Mouse (Mus musculus) stomach, postnatal 0 days (tissue): ENCODE measurements around the gene Mllt3. TPM values are rescaled to one million over a fixed set of nuclear protein-coding genes. Genes with fewer than 3 reads are reported as not detected.
A peak's percentile ranks its signal among the peaks of the same experiment; 100 is the strongest.

Experiments
- ATAC-seq: fragments of 200-750 bp; cut with Nextera tagmentation; 2 replicates; pipeline ENCODE4 v1.8.0; 2017; ENCODE audit not compliant: low FRiP score, low TSS enrichment
- DNase-seq: peaks from one replicate; pipeline ENCODE4 v3.0.0-alpha.2; 2016; ENCODE audit warnings: low spot score
- H3K27ac ChIP-seq: fragments of 300-500 bp; sonication (generic); replicated peaks from 2 replicates; pipeline ENCODE4 v1.5.1; 2014; ENCODE audit warnings: mild to moderate bottlenecking, control low read depth
- H3K27me3 ChIP-seq: fragments of 300-500 bp; sonication (generic); 2 replicates; pipeline ENCODE4 v1.6.1; 2014; ENCODE audit warnings: low read length; ENCODE audit not compliant: control insufficient read depth, insufficient read depth
- H3K36me3 ChIP-seq: fragments of 300-500 bp; sonication (generic); 2 replicates; pipeline ENCODE4 v1.6.1; 2014; ENCODE audit warnings: low read length, mixed read lengths; ENCODE audit not compliant: control insufficient read depth, insufficient read depth
- H3K4me1 ChIP-seq: fragments of 300-500 bp; sonication (generic); replicated peaks from 2 replicates; pipeline ENCODE4 v1.6.1; 2014; ENCODE audit warnings: antibody characterized with exemption; ENCODE audit not compliant: control insufficient read depth, insufficient read depth
- H3K4me2 ChIP-seq: fragments of 300-500 bp; sonication (generic); replicated peaks from 2 replicates; pipeline ENCODE4 v1.6.1; 2014; ENCODE audit warnings: low read depth, mild to moderate bottlenecking, control low read depth, moderate library complexity
- H3K4me3 ChIP-seq: fragments of 300-500 bp; sonication (generic); 2 replicates; pipeline ENCODE4 v1.5.1; 2014; ENCODE audit warnings: low read depth, low read length, control low read depth
- H3K9ac ChIP-seq: fragments of 300-500 bp; sonication (generic); 2 replicates; pipeline ENCODE4 v1.6.1; 2014; ENCODE audit warnings: mild to moderate bottlenecking, low read length, control low read depth, mixed read lengths
- H3K9me3 ChIP-seq: fragments of 300-500 bp; sonication (generic); 2 replicates; pipeline ENCODE4 v1.6.1; 2016; ENCODE audit warnings: low read length; ENCODE audit not compliant: control insufficient read depth
- CTCF ChIP-seq: IDR thresholded peaks from 2 replicates; pipeline ENCODE4 v1.5.1; 2016; ENCODE audit warnings: antibody characterized with exemption, low read depth, mild to moderate bottlenecking, moderate library complexity
- EP300 ChIP-seq: optimal IDR thresholded peaks from 2 replicates; pipeline ENCODE3; 2016; ENCODE audit warnings: antibody characterized with exemption
- WGBS: fragments of 180-500 bp; shearing (Covaris S2); extraction: QIAGEN DNeasy Blood & Tissue Kit; methylation state at CpG from one replicate; pipeline ENCODE4 v1.1.7; 2014; 5-methylcytosine and 5-hydroxymethylcytosine counted together
- polyA plus RNA-seq: library from polyadenylated mRNA; unstranded; fragments of >200 nt; fragmentation: Nextera tagmentation; extraction: Ambion mirVana; gene quantifications from 2 replicates; pipeline ENCODE4 v1.2.1, GENCODE M21; 2015

Gene Mllt3
- polyA plus RNA-seq, 1 experiment from 2014 or later: 82.9 TPM

DNA sequence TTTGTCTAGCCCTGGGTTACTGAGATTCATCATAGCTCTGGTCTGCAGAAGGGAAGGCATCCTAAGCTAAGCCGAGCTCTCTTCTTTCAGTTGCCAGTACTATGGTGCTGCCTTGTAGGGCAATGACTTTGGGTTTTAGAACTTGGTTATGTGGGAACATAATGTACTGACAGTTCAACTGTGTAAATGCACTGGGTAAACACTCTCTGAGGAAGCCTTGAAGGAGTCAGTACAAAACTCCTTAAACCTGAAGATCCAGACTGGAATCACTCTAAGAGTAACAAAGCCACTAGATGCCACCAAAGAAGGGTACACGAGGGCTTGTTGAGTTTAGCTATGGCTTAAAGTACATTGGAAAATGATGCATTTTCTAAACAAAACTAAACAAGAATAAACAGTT, 272.1 kb downstream of the Mllt3 start:
- WGBS: 59% methylated on average over 2 of the region's 2 CpGs

DNA sequence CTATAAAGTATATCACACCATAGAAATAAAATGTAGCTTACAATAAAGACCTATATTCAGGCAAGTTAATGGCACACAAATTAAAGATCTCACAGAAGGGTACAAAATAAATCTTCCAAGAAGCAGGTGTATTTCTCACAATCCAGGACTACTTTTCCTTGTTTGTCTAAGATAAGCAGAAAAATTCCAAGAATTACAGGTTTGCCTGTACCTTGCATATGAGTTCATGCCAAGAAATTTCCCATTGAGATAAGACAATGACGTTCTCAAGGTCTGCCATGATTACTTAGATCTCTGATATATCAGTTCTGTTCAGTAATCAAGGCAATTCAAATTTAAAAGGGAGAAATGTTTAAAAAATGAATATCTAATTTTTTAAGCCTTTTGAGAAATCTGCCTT, 272.9 kb downstream of the Mllt3 start:
- TF ChIP-seq EP300 (no peak), CTCF (no peak)
- 60% methylated on average over 1 of the region's 1 CpGs for WGBS
- ATAC-seq: no peak

More for the DNA sequence above, 272.1 kb downstream of the Mllt3 start:
- ATAC-seq (0 out of 2 replicates have a peak, but pooled peaks have one; percentile 18), DNase-seq (no peak)
- H3K4me2 ChIP-seq: no peak overlapping the region
- H3K9me3 ChIP-seq: no peaks in the 10 kb centered on the region
- no peak overlapping the region for H3K4me3 ChIP-seq
- H3K36me3 ChIP-seq: no peaks in the 10 kb centered on the region
- TF ChIP-seq EP300 (no peak), CTCF (no peak)
- no peaks in the 10 kb centered on the region for H3K4me1 ChIP-seq
- no peak overlapping the region for H3K27ac ChIP-seq
- no peaks in the 10 kb centered on the region for H3K27me3 ChIP-seq
- H3K9ac ChIP-seq: no peak overlapping the region

DNA sequence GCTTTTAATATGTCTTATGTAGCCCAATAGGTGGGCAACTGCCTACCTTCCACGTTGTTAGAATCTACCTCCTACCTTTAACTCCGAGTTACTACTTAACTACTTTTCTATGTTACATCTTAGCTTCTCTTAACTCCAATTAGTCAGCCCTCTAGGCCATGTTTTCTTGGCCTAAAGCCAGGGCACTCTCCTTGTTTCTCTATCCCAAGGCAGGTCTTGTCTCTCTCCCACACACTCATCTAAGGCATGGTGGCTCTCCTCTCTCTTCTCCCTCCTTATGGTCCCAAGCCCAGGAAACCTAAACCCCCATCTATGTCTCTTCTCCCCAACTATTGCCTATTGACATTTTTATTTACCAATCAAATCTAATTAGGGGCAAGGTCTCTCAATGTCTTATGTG, 273.5 kb downstream of the Mllt3 start:
- 79% methylated on average over 2 of the region's 2 CpGs for WGBS
- no peak for TF ChIP-seq EP300

More for the DNA sequence above, 272.9 kb downstream of the Mllt3 start:
- Histone ChIP-seq H3K36me3 (no peaks in the 10 kb centered on the region), H3K4me3 (no peak overlapping the region), H3K4me1 (no peaks in the 10 kb centered on the region), H3K9ac (no peak overlapping the region), H3K27me3 (no peaks in the 10 kb centered on the region), H3K27ac (no peak overlapping the region), H3K9me3 (no peaks in the 10 kb centered on the region), H3K4me2 (no peak overlapping the region)
- DNase-seq: no peak

DNA sequence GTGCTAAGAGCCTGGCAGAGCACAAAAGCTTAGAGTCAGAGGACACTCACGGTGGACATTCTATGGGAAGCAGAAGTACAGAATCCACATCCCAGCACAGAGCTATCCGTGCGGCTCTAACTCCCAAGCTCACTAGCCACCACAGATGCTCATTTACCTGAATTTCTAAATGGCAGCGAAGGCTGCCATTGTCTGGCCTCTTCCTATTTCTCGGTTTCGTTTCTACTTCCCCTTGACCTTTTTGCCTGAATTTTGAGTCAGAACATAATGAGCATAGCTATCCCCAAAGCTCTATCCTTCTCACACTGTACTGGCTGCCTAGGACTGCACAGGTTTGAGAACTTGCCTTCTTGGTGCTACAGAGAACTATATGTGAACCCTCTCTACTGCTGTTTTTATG, 274.1 kb downstream of the Mllt3 start:
- Histone ChIP-seq H3K9ac (no peak overlapping the region), H3K4me2 (no peak overlapping the region), H3K4me1 (no peaks in the 10 kb centered on the region), H3K9me3 (no peaks in the 10 kb centered on the region), H3K27me3 (no peaks in the 10 kb centered on the region), H3K27ac (no peak overlapping the region), H3K36me3 (no peaks in the 10 kb centered on the region), H3K4me3 (no peak overlapping the region)
- TF ChIP-seq CTCF: no peak
- no peak for TF ChIP-seq EP300
- WGBS: 88% methylated on average over 6 of the region's 6 CpGs
- no peak for ATAC-seq
- DNase-seq: no peak

More for the DNA sequence above, 273.5 kb downstream of the Mllt3 start:
- H3K27me3 ChIP-seq: no peaks in the 10 kb centered on the region
- H3K9me3 ChIP-seq: no peaks in the 10 kb centered on the region
- ATAC-seq (no peak), DNase-seq (no peak)
- H3K36me3 ChIP-seq: no peaks in the 10 kb centered on the region
- no peak overlapping the region for H3K9ac ChIP-seq
- H3K27ac ChIP-seq: no peak overlapping the region
- no peaks in the 10 kb centered on the region for H3K4me1 ChIP-seq
- no peak overlapping the region for H3K4me2 ChIP-seq
- no peak overlapping the region for H3K4me3 ChIP-seq

DNA sequence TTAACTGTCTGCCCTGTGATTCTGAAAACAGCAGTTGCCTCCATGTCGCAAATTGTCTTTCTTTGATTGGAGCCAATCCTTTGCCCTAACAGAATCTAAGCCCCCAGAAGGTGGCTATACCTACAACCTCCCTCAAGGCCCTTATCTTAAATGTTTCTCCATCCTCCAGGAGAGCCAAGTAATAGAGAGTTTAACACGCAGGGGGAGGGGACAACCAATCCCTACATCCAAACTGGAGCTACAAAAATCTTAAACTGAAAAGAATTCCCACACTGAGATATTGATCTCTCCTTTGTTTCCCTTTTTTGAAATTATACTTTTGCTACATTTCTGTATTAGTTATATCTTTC, 281.7 kb downstream of the Mllt3 start:
- TF ChIP-seq CTCF (no peak), EP300 (no peak)
- Histone ChIP-seq H3K27ac (no peak overlapping the region), H3K4me1 (no peaks in the 10 kb centered on the region), H3K36me3 (no peaks in the 10 kb centered on the region), H3K9ac (no peak overlapping the region), H3K4me2 (no peak overlapping the region), H3K27me3 (no peaks in the 10 kb centered on the region), H3K4me3 (no peak overlapping the region), H3K9me3 (no peaks in the 10 kb centered on the region)
- ATAC-seq: no peak
- DNase-seq: no peak
- 89% methylated on average over 2 of the region's 2 CpGs for WGBS

DNA sequence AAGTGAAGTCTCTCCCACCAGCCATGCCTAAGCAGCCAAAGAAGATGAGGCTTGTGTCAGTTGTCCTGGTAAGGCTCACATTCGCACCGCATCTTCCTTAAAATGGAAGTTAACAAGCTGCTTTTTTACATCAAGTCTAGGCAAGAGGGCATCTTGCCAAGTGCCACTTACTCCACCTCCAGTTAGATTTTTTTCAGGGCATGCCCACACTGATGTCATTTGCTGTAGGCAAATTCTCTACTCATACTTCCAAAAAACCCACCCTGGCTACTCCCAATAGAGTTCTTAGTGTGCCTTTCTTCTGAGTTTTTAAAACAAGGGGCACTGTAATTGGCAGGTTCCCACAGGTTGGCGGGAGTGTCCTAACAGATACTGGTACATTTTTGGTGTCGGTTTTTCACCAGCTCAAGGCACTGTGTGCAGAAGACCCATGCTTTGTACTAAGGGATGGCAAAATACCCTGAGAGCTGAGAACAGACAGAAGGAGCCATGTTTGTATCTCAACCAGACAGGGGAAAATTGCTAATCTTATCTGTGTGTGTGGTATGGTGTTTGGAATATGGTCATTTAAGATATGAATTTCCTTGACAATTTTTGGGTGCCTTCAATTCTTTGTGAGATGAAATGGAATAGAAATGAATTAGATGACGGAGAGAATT, 282.2 kb downstream of the Mllt3 start:
- 81% methylated on average over 5 of the region's 5 CpGs for WGBS
- no peaks in the 10 kb centered on the region for H3K4me1 ChIP-seq

More for the DNA sequence above, 282.2 kb downstream of the Mllt3 start:
- Histone ChIP-seq H3K4me3 (no peak overlapping the region), H3K9ac (no peak overlapping the region), H3K9me3 (no peaks in the 10 kb centered on the region), H3K27ac (no peak overlapping the region), H3K36me3 (no peaks in the 10 kb centered on the region), H3K4me2 (no peak overlapping the region), H3K27me3 (no peaks in the 10 kb centered on the region)
- TF ChIP-seq CTCF: no peak
- no peak for TF ChIP-seq EP300
- DNase-seq: no peak
- ATAC-seq: no peak
